Mouse (Mus musculus) cortical plate, adult 2 months (tissue): ENCODE results near the gene Maml3.

Experiments used
- CTCF ChIP-seq: fragments of 200-500 bp; IDR thresholded peaks from 2 replicates; pipeline ENCODE4 v1.5.1; 2011; ENCODE audit warnings: mild to moderate bottlenecking, control low read depth, low read length; ENCODE audit not compliant: insufficient read depth; ENCODE audit errors: extremely low read depth
- POLR2A ChIP-seq: fragments of 200-500 bp; IDR thresholded peaks from 2 replicates; pipeline ENCODE4 v1.6.1; 2011; ENCODE audit warnings: mild to moderate bottlenecking, low read length, control low read depth; ENCODE audit not compliant: insufficient read depth; ENCODE audit errors: extremely low read depth

DNA sequence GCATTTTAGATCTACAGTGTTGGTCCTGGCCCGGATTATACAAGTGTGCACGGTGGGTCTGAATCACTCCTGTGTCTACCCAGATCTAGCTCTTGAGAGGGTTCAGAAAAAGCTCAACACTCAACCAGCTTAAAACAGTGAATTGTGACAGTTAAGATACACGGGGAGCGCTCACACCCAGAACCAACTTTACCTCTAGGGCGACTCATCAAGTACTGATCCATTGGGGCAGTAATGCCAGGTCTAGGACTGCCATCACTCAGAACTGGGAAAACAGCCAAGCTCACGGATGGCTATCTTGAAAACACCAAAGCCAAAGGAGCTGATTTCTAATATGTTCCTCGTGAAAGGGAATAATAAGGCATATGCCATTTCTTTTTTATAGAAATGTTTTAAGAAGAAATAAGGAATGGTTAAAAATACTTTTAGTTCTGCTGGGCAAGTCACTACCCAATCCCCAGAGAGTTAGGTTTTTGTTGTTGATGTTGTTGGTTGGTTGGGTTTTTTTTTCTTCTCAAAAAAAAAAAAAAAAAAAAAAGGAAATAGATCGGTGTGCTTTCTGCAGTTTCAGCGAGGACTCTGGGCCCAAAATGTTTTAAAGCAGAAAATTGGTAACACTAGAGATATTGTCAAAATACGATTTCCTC lies 103.9 kb downstream of the Maml3 start:
- no peak for TF ChIP-seq POLR2A
- TF ChIP-seq CTCF = no peak
